Mouse (Mus musculus) lung, postnatal 0 days (tissue): ENCODE results near the gene Gsdma3.

ENCODE experiments used
- CTCF ChIP-seq: IDR thresholded peaks from 2 replicates; pipeline ENCODE4 v1.5.1; 2016; ENCODE audit warnings: antibody characterized with exemption, mild to moderate bottlenecking
- EP300 ChIP-seq: IDR thresholded peaks from 2 replicates; pipeline ENCODE4 v1.6.1; 2016; ENCODE audit warnings: antibody characterized with exemption, mild to moderate bottlenecking, control low read depth

GRCm38 (mm10) chr11:98602090-98602690 lies 24.0 kb upstream of the Gsdma3 start:
- TF ChIP-seq CTCF (no peak), EP300 (no peak)
